Mouse (Mus musculus) MEL (cell line): Measurements from ENCODE around the gene Rnf167.

Experiments
- CTCF ChIP-seq, 3 experiments: IDR thresholded peaks in 2 of 3; conservative IDR thresholded peaks in 1 of 3; 2 replicates each; pipeline ENCODE4 v1.5.1; 2011 to 2012; ENCODE audit warnings: low read length in 3 of 3, low read depth in 2 of 3, mild to moderate bottlenecking in 2 of 3, improper control_type of control experiment in 1 of 3, inconsistent platforms in 1 of 3, mixed read lengths in 1 of 3, moderate library complexity in 1 of 3; ENCODE audit not compliant: control insufficient read depth in 1 of 3, insufficient read depth in 1 of 3, poor library complexity in 1 of 3, severe bottlenecking in 1 of 3
- EP300 ChIP-seq, 2 experiments: IDR thresholded peaks; 2 replicates each; pipeline ENCODE4 v1.6.1; 2011; ENCODE audit warnings: improper control_type of control experiment in 2 of 2, low read length in 2 of 2, low read depth in 1 of 2, mild to moderate bottlenecking in 1 of 2
- GATA1 ChIP-seq: IDR thresholded peaks from 2 replicates; pipeline ENCODE4 v1.6.1; 2011; ENCODE audit warnings: low read depth, low read length, improper control_type of control experiment
- MYC ChIP-seq: IDR thresholded peaks from 2 replicates; pipeline ENCODE4 v1.6.1; 2011; ENCODE audit warnings: low read depth, mild to moderate bottlenecking, low read length, improper control_type of control experiment, moderate library complexity
- POLR2A ChIP-seq, 2 experiments: IDR thresholded peaks; 2 replicates each; pipeline ENCODE4 v1.6.1; 2011 to 2012; ENCODE audit warnings: low read length in 2 of 2, mild to moderate bottlenecking in 2 of 2, control low read depth in 1 of 2, improper control_type of control experiment in 1 of 2, low read depth in 1 of 2, moderate library complexity in 1 of 2; ENCODE audit not compliant: control insufficient read depth in 1 of 2, insufficient read depth in 1 of 2, poor library complexity in 1 of 2
- RAD21 ChIP-seq: IDR thresholded peaks from 2 replicates; pipeline ENCODE4 v1.6.1; 2011; ENCODE audit warnings: mild to moderate bottlenecking, low read depth, low read length, improper control_type of control experiment
- RCOR1 ChIP-seq: IDR thresholded peaks from 2 replicates; pipeline ENCODE4 v1.6.1; 2012; ENCODE audit warnings: low read depth, mild to moderate bottlenecking, inconsistent platforms, low read length, improper control_type of control experiment
- TCF12 ChIP-seq: IDR thresholded peaks from 2 replicates; pipeline ENCODE4 v1.6.1; 2014; ENCODE audit warnings: low read depth, mild to moderate bottlenecking, inconsistent platforms, low read length, improper control_type of control experiment, moderate library complexity
- ZMIZ1 ChIP-seq: IDR thresholded peaks from 2 replicates; pipeline ENCODE4 v1.6.1; 2012; ENCODE audit warnings: low read depth, mild to moderate bottlenecking, inconsistent platforms, low read length, improper control_type of control experiment, moderate library complexity

- TF ChIP-seq GATA1 (no peak), POLR2A (IDR thresholded peaks at IDR 0.05; ENCODE audit: control insufficient read depth in 1 of 2, insufficient read depth in 1 of 2, low read depth in 1 of 2, low read length in 2 of 2, poor library complexity in 1 of 2) (no peak; a peak in 1 of 4 replicates), EP300 (IDR thresholded peaks at IDR 0.05; ENCODE audit: low read depth in 1 of 2, low read length in 2 of 2) (no peak), MYC (no peak), ZMIZ1 (no peak), RCOR1 (no peak), RAD21 (no peak), CTCF (IDR thresholded peaks at IDR 0.05 in 2 of 3, conservative IDR thresholded peaks at IDR 0.05 in 1 of 3; ENCODE audit: control insufficient read depth in 1 of 3, insufficient read depth in 1 of 3, low read depth in 2 of 3, low read length in 3 of 3, poor library complexity in 1 of 3, severe bottlenecking in 1 of 3) (no peak), TCF12 (no peak)
Observed at GRCm38 (mm10) chr11:70641241-70641640, 5.8 kb upstream of the Rnf167 start.
